Mouse (Mus musculus) bone marrow, adult 2 months (tissue): Measurements from ENCODE around the gene Kalrn.

Experiments
- CTCF ChIP-seq: fragments of 200-500 bp; IDR thresholded peaks from 2 replicates; pipeline ENCODE4 v1.5.1; 2011; ENCODE audit warnings: low read length, control low read depth; ENCODE audit not compliant: control insufficient read depth, insufficient read depth
- POLR2A ChIP-seq: fragments of 200-500 bp; IDR thresholded peaks from 2 replicates; pipeline ENCODE4 v1.6.1; 2011; ENCODE audit warnings: low read depth, mild to moderate bottlenecking, control low read depth, low read length, borderline replicate concordance; ENCODE audit not compliant: control insufficient read depth

DNA sequence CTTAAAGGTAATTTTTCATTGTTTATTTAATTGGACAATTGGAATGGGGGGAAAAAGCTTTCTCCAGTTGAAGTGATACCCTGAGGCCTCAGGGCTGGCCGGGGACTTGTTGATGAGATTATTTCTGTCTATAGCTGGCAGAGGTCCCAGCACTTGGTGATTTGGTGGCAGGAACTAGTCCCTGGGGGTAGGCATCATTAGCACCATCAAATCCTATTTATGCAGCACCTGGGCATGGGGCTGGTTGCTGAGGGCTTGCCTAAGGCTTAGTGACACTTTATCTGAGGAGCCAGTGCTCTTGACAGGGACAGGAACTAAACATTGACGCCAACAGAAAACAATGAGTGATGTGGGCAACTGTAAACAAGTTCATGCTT is 318.7 kb downstream of the Kalrn start:
- no peak for TF ChIP-seq POLR2A
- TF ChIP-seq CTCF, result no peak
